Mouse (Mus musculus) megakaryocyte progenitor cell, adult 5-6 weeks (primary cell): ENCODE measurements around the gene Naip5. TPM values are rescaled to one million over a fixed set of nuclear protein-coding genes. Genes with fewer than 3 reads are reported as not detected.

ENCODE experiments used
- total RNA-seq, 2 experiments: library from RNA; stranded (forward) in 1 of 2; stranded (reverse) in 1 of 2; fragments of 157-497, 149-512 nt in 1 of 2; fragments of 200-1000 nt in 1 of 2; gene quantifications; 2 replicates each; pipeline versions ENCODE4 v1.2.3 to v1.2.4; 2015 to 2017

Naip5 gene
- total RNA-seq, 2 experiments from 2014 or later, result 11.3 to 14.0 TPM

Other genes with a start within 250 kb of the Naip5 start
- 13.9 and 15.4 TPM in 2 replicates for gene Mccc2, start 230.7 kb downstream of the Naip5 start, total RNA-seq (2015)
- gene Mccc2, start 230.7 kb downstream of the Naip5 start, total RNA-seq (2017), result 15.3 and 20.9 TPM in 2 replicates
- 37.1 and 51.2 TPM in 2 replicates for gene Bdp1, start 142.3 kb downstream of the Naip5 start, total RNA-seq (2015)
- gene Bdp1, start 142.3 kb downstream of the Naip5 start, total RNA-seq (2017), result 61.1 and 76.9 TPM in 2 replicates
- gene Serf1, start 138.3 kb downstream of the Naip5 start, total RNA-seq (2015), result 47.5 and 53.5 TPM in 2 replicates
- 36.8 and 58.3 TPM in 2 replicates for gene Serf1, start 138.3 kb downstream of the Naip5 start, total RNA-seq (2017)
- 91.6 and 107 TPM in 2 replicates for gene Smn1, start 121.5 kb downstream of the Naip5 start, total RNA-seq (2015)
- gene Smn1, start 121.5 kb downstream of the Naip5 start, total RNA-seq (2017), result 67.9 and 72.2 TPM in 2 replicates
- gene Naip2, start 44.2 kb downstream of the Naip5 start, total RNA-seq (2015), result 26.1 and 27.7 TPM in 2 replicates
- 33.6 and 41.1 TPM in 2 replicates for gene Naip2, start 44.2 kb downstream of the Naip5 start, total RNA-seq (2017)
- gene Naip6, start 71.4 kb upstream of the Naip5 start, total RNA-seq (2015), result 13.8 TPM in 2 replicates
- gene Naip6, start 71.4 kb upstream of the Naip5 start, total RNA-seq (2017), result 6.3 and 6.5 TPM in 2 replicates
- 0.05 TPM in 1 of 2 replicates, not detected in the other for gene Naip1, start 206.5 kb upstream of the Naip5 start, total RNA-seq (2015)
- not detected in 2 replicates for gene Naip1, start 206.5 kb upstream of the Naip5 start, total RNA-seq (2017)
- 62.5 and 69.7 TPM in 2 replicates for gene Gtf2h2, start 246.3 kb upstream of the Naip5 start, total RNA-seq (2015)
- gene Gtf2h2, start 246.3 kb upstream of the Naip5 start, total RNA-seq (2017), result 57.3 and 66.1 TPM in 2 replicates